Mouse (Mus musculus): Measurements from ENCODE around the gene Clcn2.

GRCm38 (mm10) chr16:20756052-20756451 is 38.5 kb upstream of the Clcn2 start:
- no peak for TF ChIP-seq POLR2A (IDR thresholded peaks at IDR 0.05; ENCODE audit: control insufficient read depth, low read depth, low read length)
- no peak for TF ChIP-seq CTCF (IDR thresholded peaks at IDR 0.05; ENCODE audit: control insufficient read depth, insufficient read depth, insufficient replicate concordance, low read depth, low read length)
